Mouse (Mus musculus) heart, postnatal 25 days (tissue): ENCODE results near the gene Kxd1. TPM values are rescaled to one million over a fixed set of nuclear protein-coding genes. Genes with fewer than 3 reads are reported as not detected.

Experiments
- DNase-seq: peaks from one replicate; pipeline ENCODE4 v3.0.0; 2022; ENCODE audit warnings: low spot score
- intact Hi-C: fragments of 180-260 bp; cut with DNase I; formaldehyde crosslinking; loops from one replicate; pipeline ENCODE4 v1.15.1; 2025
- total RNA-seq, 2 experiments: library from RNA; stranded (reverse); gene quantifications; 2 replicates each; pipeline ENCODE4 v1.2.3; 2021

The Kxd1 gene
- total RNA-seq, 2 experiments from 2014 or later, result 73.6 to 76.6 TPM

- intact Hi-C loops, result no loop called here
- no peak for DNase-seq
Measured at GRCm38 (mm10) chr8:70458462-70458861, 69.3 kb downstream of the Kxd1 start.

Other genes starting within 250 kb of the Kxd1 start
- gene Homer3, start 245.1 kb downstream of the Kxd1 start, total RNA-seq, result 10 to 100 TPM; 12.0 to 12.3 TPM
- 10 to 100 TPM; 24.7 to 33.8 TPM for gene Ddx49, start 225.5 kb downstream of the Kxd1 start, total RNA-seq
- 100 to 1,000 TPM; 145 to 159 TPM for gene Cope, start 225.4 kb downstream of the Kxd1 start, total RNA-seq
- under 1 TPM; 0.31 to 0.39 TPM for gene Cers1, start 212.2 kb downstream of the Kxd1 start, total RNA-seq
- gene Gdf1, start 198.1 kb downstream of the Kxd1 start, total RNA-seq, result under 1 TPM in 1 of 2 experiments, not detected in 1; 0.21 TPM
- 10 to 100 TPM; 43.2 to 46.3 TPM for gene Upf1, start 174.7 kb downstream of the Kxd1 start, total RNA-seq
- gene Comp, start 154.4 kb downstream of the Kxd1 start, total RNA-seq, result 1 to 10 TPM; 6.1 to 7.0 TPM
- 10 to 100 TPM; 10.3 to 10.6 TPM for gene Crtc1, start 88.4 kb downstream of the Kxd1 start, total RNA-seq
- 1 to 10 TPM; 7.6 to 7.7 TPM for gene Klhl26, start 51.0 kb downstream of the Kxd1 start, total RNA-seq
- gene Tmem59l, start 40.6 kb downstream of the Kxd1 start, total RNA-seq, result not detected
- gene Crlf1, start 34.8 kb downstream of the Kxd1 start, total RNA-seq, result under 1 TPM; 0.34 to 0.81 TPM
- 100 to 1,000 TPM; 102 TPM for gene Rex1bd, start 21.2 kb downstream of the Kxd1 start, total RNA-seq
- gene Uba52, start 17.2 kb downstream of the Kxd1 start, total RNA-seq, result 1,000 to 10,000 TPM; 1,533 to 1,573 TPM
- 100 to 1,000 TPM; 130 to 135 TPM for gene Fkbp8, start 232 bp downstream of the Kxd1 start, total RNA-seq
- 10 to 100 TPM; 11.7 to 13.3 TPM for gene Ell, start 11.5 kb upstream of the Kxd1 start, total RNA-seq
- gene Isyna1, start 66.4 kb upstream of the Kxd1 start, total RNA-seq, result 10 to 100 TPM; 21.5 to 25.1 TPM
- gene Ssbp4, start 80.9 kb upstream of the Kxd1 start, total RNA-seq, result 10 to 100 TPM; 37.0 to 37.7 TPM
- 1 to 10 TPM; 1.4 to 1.5 TPM for gene Lrrc25, start 88.2 kb upstream of the Kxd1 start, total RNA-seq
- under 1 TPM; 0.56 to 0.73 TPM for gene Gdf15, start 104.5 kb upstream of the Kxd1 start, total RNA-seq
- gene Pgpep1, start 132.4 kb upstream of the Kxd1 start, total RNA-seq, result 10 to 100 TPM; 46.8 to 47.5 TPM
- gene Lsm4, start 145.3 kb upstream of the Kxd1 start, total RNA-seq, result 10 to 100 TPM; 60.6 to 62.9 TPM
- 100 to 1,000 TPM; 136 to 141 TPM for gene Jund, start 171.0 kb upstream of the Kxd1 start, total RNA-seq
- gene Iqcn, start 175.5 kb upstream of the Kxd1 start, total RNA-seq, result not detected
- gene Gm3336, start 190.6 kb upstream of the Kxd1 start, total RNA-seq, result not detected
- gene Pde4c, start 195.8 kb upstream of the Kxd1 start, total RNA-seq, result 1 to 10 TPM; 2.5 to 3.7 TPM
- gene Rab3a, start 226.7 kb upstream of the Kxd1 start, total RNA-seq, result 10 to 100 TPM; 49.7 to 57.6 TPM
- 10 to 100 TPM; 26.7 to 28.0 TPM for gene Mpv17l2, start 233.0 kb upstream of the Kxd1 start, total RNA-seq
- gene Pik3r2, start 248.8 kb upstream of the Kxd1 start, total RNA-seq, result 10 to 100 TPM; 21.8 to 25.5 TPM